Mouse (Mus musculus): Measurements from ENCODE around the gene Mlec.
"Not testable (repeated sequence)": the region's sequence is repeated elsewhere in the genome, so short reads cannot be mapped to it uniquely, and the experiment has no call there.

Mlec gene

GRCm38 (mm10) chr5:115129328-115129727 is 28.7 kb downstream of the Mlec start:
- DNase-seq (ENCODE audit: low read depth, low spot score), result no peak
- H3K36me3 ChIP-seq (ENCODE audit: control insufficient read depth, insufficient read depth, low read length, poor library complexity, severe bottlenecking), result peaks cover 9% of the 10 kb centered on the region
- H3K27me3 ChIP-seq (ENCODE audit: control insufficient read depth, insufficient read depth, low read length, poor library complexity, severe bottlenecking), result no peaks in the 10 kb centered on the region

- DNase-seq (ENCODE audit: low read depth, low spot score), result no peak
- H3K27me3 ChIP-seq (ENCODE audit: control insufficient read depth, insufficient read depth, low read length, poor library complexity, severe bottlenecking), result no peaks in the 10 kb centered on the region
- H3K36me3 ChIP-seq (ENCODE audit: control insufficient read depth, insufficient read depth, low read length, poor library complexity, severe bottlenecking), result peaks cover 10% of the 10 kb centered on the region
Measured at GRCm38 (mm10) chr5:115127421-115128179, 30.4 kb downstream of the Mlec start.

DNA sequence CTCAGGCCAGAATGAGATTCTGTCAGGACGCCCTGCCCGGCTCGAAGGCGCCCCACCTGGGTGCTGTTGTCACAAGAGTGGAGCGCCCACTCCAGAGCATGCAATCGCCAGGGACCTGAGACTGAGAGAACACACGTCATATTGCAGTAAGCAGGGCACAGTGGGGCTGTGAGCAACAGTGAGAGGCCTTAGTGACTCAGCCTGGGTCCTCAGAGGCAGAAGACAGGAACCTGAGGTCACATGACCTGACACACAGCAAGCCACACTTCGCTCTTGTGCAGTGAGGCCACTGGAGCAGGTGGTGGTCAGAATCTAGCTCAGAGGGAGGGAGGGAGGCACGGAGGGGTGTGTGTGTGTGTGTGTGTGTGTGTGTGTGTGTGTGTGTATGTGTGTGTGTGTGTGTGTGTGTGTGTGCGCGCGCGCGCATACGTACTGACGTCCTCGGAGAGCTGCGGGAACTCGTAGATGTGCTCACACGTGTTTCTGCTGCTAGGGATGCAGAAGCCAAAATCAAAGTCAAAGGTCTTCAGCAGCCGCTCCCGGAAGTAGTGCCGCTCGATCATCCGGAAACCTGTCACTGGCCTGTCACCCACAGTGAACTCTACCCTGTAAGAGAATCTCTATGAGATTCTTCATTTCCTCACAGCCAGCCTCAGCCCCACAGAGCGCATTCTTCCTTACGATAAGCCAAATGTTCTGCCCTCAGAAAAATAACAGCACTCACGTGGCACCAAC is 31.2 kb downstream of the Mlec start:
- H3K36me3 ChIP-seq (ENCODE audit: control insufficient read depth, insufficient read depth, low read length, poor library complexity, severe bottlenecking), result peaks cover 10% of the 10 kb centered on the region
- peak; percentile 43 for DNase-seq (ENCODE audit: low read depth, low spot score)
- no peaks in the 10 kb centered on the region for H3K27me3 ChIP-seq (ENCODE audit: control insufficient read depth, insufficient read depth, low read length, poor library complexity, severe bottlenecking)

DNA sequence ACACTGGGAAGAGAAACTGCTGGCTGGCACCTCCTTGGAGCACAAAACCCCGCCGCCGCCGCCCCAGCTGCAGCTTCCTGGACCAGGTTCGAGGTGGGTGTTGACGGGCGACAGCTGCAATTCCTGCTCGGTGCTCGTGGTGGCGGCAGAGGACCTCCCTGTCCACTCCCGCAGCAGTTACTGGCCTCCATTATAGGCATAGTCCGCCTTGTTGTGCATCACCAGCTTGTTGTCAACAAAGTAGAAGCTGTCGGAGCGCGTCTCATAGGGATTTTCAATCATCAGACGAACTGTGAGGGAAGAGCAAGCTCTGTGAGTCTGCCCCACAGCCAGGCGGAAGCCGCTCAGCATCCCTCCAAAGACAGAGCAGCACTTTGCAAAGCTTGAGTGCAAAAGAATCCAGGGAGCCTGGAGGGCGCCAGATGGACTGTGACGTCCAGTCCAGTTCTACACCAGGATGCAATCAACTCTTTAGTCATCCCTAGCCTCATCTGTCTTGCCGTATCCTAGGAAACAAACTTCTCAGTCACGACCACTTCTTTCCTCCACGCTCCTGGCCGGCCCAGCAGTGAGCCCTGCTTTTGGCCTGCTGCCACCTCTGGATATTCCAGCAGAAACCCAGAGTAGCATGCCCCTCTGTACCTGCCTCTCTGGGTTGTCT is 32.6 kb downstream of the Mlec start:
- H3K27me3 ChIP-seq (ENCODE audit: control insufficient read depth, insufficient read depth, low read length, poor library complexity, severe bottlenecking), result no peaks in the 10 kb centered on the region
- peak; percentile 89 for DNase-seq (ENCODE audit: low read depth, low spot score)
- H3K36me3 ChIP-seq (ENCODE audit: control insufficient read depth, insufficient read depth, low read length, poor library complexity, severe bottlenecking), result peaks cover 10% of the 10 kb centered on the region

DNA sequence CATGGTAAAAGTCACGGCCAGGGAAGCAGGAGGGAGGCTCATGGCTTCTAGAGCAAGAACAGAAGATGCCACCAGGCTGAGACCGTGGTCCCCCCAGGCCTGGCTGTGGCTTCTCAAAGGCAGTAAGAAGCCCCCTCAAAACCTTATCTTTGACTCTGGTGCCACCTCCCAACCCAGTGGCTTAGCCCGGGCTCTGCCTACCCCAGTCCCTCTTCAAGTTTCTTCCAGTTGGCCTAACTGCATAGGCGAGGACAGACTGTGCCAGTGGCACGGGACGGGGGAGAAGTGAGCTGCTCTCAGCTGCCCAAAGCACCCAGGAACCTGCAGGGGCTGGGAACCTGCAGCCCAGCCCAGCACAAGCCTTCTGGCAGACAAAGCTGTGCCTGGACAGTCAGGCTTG is 33.3 kb downstream of the Mlec start:
- H3K36me3 ChIP-seq (ENCODE audit: control insufficient read depth, insufficient read depth, low read length, poor library complexity, severe bottlenecking), result peaks cover 10% of the 10 kb centered on the region
- no peak for DNase-seq (ENCODE audit: low read depth, low spot score)

DNA sequence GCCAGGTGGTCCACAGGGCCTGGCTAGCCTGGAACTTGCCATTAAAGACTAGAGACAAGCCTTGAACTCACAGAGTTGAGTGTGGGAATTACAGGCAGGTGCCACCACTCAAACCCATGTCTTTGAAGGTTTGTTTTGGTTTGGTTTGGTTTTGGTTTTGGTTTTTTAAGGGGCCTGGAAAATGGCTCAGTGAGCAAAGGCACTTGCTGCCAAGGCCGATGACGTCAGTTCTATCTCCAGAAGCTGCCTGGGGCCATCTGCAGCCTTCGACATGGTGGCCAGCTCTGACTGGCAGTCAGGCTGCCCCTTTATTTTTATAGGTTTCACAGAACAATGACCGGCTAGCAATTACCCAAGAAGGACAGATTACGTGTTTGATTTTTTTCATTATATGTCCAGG is 37.0 kb downstream of the Mlec start:
- no peak for DNase-seq (ENCODE audit: low read depth, low spot score)
- H3K27me3 ChIP-seq (ENCODE audit: control insufficient read depth, insufficient read depth, low read length, poor library complexity, severe bottlenecking), result no peaks in the 10 kb centered on the region
- H3K36me3 ChIP-seq (ENCODE audit: control insufficient read depth, insufficient read depth, low read length, poor library complexity, severe bottlenecking), result 0 out of 2 replicates have a peak, but pooled peaks cover 1% of the 10 kb centered on the region

More for the DNA sequence above, 33.3 kb downstream of the Mlec start:
- H3K27me3 ChIP-seq (ENCODE audit: control insufficient read depth, insufficient read depth, low read length, poor library complexity, severe bottlenecking), result no peaks in the 10 kb centered on the region

DNA sequence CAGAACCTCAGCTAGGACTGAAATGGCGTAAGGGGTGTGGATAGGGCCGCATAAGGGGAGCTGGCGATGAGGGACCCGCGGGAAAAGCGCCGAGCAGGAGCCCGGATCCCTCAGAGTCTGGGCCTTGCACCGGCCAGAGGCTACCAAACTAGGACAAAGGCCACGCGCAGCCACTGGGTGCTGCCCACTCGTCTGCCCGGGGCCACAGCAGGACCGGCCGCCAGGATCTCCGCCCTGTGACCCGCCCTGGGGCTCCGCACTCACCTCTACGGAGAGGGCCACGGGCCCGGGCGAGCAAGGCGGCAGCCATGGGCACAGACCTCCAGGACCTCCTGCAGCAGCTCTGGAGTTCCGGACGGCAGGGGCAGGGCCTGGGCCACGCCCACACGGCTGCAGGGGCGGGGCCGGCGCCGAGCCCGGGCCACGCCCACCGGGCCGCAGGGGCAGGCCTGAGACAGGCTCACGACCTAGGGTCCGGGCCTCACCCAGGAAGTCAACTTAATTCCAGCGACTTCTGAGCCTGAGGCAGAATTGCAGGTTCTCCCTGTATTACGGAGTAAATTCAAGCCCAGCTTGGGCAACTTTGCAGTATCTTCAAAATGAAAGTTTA is 38.9 kb downstream of the Mlec start, which contains the start of gene Acads:
TSS of gene Acads (minus strand) at position 386 of the 610 bp plus-strand sequence.
- Histone ChIP-seq H3K27me3 (ENCODE audit: control insufficient read depth, insufficient read depth, low read length, poor library complexity, severe bottlenecking) (no peaks in the 10 kb centered on the region), H3K36me3 (ENCODE audit: control insufficient read depth, insufficient read depth, low read length, poor library complexity, severe bottlenecking) (0 out of 2 replicates have a peak, but pooled peaks cover 1% of the 10 kb centered on the region)
- DNase-seq (ENCODE audit: low read depth, low spot score), result peak; percentile 81

DNA sequence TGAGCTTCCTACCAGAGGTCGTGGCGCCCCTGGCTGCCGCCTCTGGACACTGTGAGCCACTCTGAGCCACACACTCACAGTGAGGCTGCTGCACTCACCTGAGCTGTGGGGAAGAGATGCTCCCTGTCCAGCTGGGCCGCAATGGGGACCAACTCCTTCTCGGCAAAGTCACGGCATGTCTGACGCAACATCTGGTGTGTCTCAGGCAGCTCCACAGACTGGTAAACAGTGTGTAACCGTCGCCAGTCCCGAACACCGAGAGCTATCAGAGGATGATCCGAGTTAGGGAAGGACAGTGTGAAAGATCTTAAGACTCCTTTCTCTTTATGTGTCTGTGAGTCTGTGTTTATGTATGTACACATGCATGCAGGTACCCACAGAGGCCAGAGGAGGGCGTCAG is 40.5 kb downstream of the Mlec start:
- Histone ChIP-seq H3K27me3 (ENCODE audit: control insufficient read depth, insufficient read depth, low read length, poor library complexity, severe bottlenecking) (no peaks in the 10 kb centered on the region), H3K36me3 (ENCODE audit: control insufficient read depth, insufficient read depth, low read length, poor library complexity, severe bottlenecking) (no peaks in the 10 kb centered on the region; the same call in 1 of the 2 replicates)
- DNase-seq (ENCODE audit: low read depth, low spot score), result no peak

- Histone ChIP-seq H3K27me3 (ENCODE audit: control insufficient read depth, insufficient read depth, low read length, poor library complexity, severe bottlenecking) (no peaks in the 10 kb centered on the region), H3K36me3 (ENCODE audit: control insufficient read depth, insufficient read depth, low read length, poor library complexity, severe bottlenecking) (no peaks in the 10 kb centered on the region; the same call in 1 of the 2 replicates)
- DNase-seq (ENCODE audit: low read depth, low spot score), result no peak
Measured at GRCm38 (mm10) chr5:115116426-115116825, 41.6 kb downstream of the Mlec start.

DNA sequence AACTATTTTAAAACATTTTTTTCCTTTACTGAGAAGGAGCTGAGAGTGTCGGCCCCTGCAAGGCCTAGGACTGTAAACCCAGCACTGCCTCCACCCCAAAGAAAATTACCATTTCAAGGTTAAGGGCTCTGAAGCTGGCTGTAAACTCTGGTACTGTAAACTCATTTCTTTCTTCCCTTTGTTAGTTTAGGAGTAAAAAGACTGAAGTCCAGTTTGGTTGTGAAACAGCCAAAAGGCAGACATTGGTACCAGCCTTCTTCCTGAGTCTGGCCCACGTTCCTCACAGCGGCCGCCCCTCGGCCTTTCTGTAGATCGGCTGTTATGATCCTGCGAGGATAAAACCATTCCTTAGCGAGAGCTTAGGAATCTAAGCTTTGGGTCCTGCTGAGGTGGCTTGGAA is 43.5 kb downstream of the Mlec start:
- Histone ChIP-seq H3K36me3 (ENCODE audit: control insufficient read depth, insufficient read depth, low read length, poor library complexity, severe bottlenecking) (no peaks in the 10 kb centered on the region; the same call in 1 of the 2 replicates), H3K27me3 (ENCODE audit: control insufficient read depth, insufficient read depth, low read length, poor library complexity, severe bottlenecking) (no peaks in the 10 kb centered on the region)
- DNase-seq (ENCODE audit: low read depth, low spot score), result no peak

DNA sequence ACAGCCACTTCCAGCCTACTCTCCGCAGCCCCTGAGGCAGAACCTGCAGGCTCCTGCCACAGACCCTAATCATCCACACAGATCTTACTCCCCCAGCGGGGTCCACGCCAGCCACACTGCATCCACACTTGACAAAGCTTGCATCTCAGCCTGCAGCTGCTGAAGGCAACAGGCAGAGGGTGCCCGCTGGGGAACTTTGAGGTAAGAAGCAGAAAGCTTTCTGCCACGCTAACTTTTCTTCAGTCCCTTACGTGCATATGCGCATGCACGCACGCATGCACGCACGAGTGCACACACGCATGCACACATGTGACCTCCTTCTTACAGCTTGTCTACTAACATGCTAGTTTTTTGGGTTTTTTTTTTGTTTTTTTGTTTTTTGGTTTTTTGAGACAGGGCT is 44.7 kb downstream of the Mlec start:
- no peaks in the 10 kb centered on the region; the same call in 1 of the 2 replicates for H3K36me3 ChIP-seq (ENCODE audit: control insufficient read depth, insufficient read depth, low read length, poor library complexity, severe bottlenecking)
- peak; percentile 24 for DNase-seq (ENCODE audit: low read depth, low spot score)

DNA sequence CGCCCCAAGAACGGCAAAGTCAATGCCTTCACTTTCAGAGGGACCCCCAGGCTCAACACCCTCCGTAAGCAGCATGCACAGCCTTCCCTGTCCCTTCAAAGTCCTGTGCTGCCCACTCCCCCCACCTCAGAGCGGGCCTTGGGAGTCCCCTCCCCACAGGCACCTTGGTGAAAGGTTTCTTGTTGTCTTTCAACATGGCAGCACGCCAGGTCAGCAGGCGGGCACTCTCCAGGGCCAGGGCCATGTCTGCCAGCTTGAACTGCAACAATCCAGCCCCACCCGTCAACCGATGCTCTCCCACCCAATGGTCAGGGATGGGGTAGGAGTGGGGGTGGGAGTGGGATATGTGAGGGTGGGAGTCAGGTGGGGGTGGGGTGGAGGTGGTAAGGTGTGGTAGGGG is 46.8 kb downstream of the Mlec start:
- Histone ChIP-seq H3K36me3 (ENCODE audit: control insufficient read depth, insufficient read depth, low read length, poor library complexity, severe bottlenecking) (no peaks in the 10 kb centered on the region; the same call in 1 of the 2 replicates), H3K27me3 (ENCODE audit: control insufficient read depth, insufficient read depth, low read length, poor library complexity, severe bottlenecking) (no peaks in the 10 kb centered on the region)
- DNase-seq (ENCODE audit: low read depth, low spot score), result no peak

More for the DNA sequence above, 44.7 kb downstream of the Mlec start:
- no peaks in the 10 kb centered on the region for H3K27me3 ChIP-seq (ENCODE audit: control insufficient read depth, insufficient read depth, low read length, poor library complexity, severe bottlenecking)

- not testable (repeated sequence) for H3K27me3 ChIP-seq (ENCODE audit: control insufficient read depth, insufficient read depth, low read length, poor library complexity, severe bottlenecking); DNase-seq (ENCODE audit: low read depth, low spot score); H3K36me3 ChIP-seq (ENCODE audit: control insufficient read depth, insufficient read depth, low read length, poor library complexity, severe bottlenecking)
Measured at GRCm38 (mm10) chr5:115103253-115103652, 54.7 kb downstream of the Mlec start.

GRCm38 (mm10) chr5:115102231-115102630 is 55.7 kb downstream of the Mlec start:
- DNase-seq (ENCODE audit: low read depth, low spot score), result no peak
- Histone ChIP-seq H3K36me3 (ENCODE audit: control insufficient read depth, insufficient read depth, low read length, poor library complexity, severe bottlenecking) (peaks cover 2% of the 10 kb centered on the region; the same call in 1 of the 2 replicates), H3K27me3 (ENCODE audit: control insufficient read depth, insufficient read depth, low read length, poor library complexity, severe bottlenecking) (no peaks in the 10 kb centered on the region)
